Mouse (Mus musculus) E14TG2a.4 (cell line): ENCODE results near the gene Ankrd54.

Experiments
- CTCF ChIP-seq: conservative IDR thresholded peaks from 2 replicates; pipeline ENCODE4 v1.5.1; 2014; ENCODE audit warnings: low read length
- NANOG ChIP-seq: IDR thresholded peaks from 2 replicates; pipeline ENCODE4 v1.6.1; 2014; ENCODE audit warnings: borderline replicate concordance, low read length, mixed read lengths
- POU5F1 ChIP-seq: IDR thresholded peaks from 2 replicates; pipeline ENCODE4 v1.6.1; 2014; ENCODE audit warnings: low read length, borderline replicate concordance

DNA sequence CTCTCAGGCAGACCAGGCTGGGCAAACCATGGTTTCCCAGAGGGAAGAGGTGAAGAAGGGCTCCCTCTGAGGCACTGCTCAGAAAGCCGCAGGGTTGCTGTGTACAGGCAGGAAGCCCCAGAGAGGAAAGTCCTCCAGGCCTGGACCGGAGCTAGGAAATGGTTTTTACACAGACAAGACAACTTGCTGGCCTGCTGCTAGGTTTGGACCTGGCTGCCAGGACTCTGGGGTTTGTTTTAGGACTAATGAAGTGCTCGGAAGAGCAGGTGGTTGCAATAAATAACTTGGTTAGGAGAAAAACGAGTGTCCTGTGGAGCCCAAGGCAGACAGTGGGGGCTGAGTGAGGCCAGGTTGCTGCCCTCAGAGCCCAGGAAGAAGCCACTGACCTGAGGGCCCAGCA, 14.5 kb downstream of the Ankrd54 start:
- no peak for TF ChIP-seq CTCF
- TF ChIP-seq POU5F1: no peak
- no peak for TF ChIP-seq NANOG
